Mouse (Mus musculus): Measurements from ENCODE around the gene Ptcra. TPM values are rescaled to one million over a fixed set of nuclear protein-coding genes. Genes with fewer than 3 reads are reported as not detected.
"Not testable (repeated sequence)": the region's sequence is repeated elsewhere in the genome, so short reads cannot be mapped to it uniquely, and the experiment has no call there.

The Ptcra gene
- polyA plus RNA-seq (2015; fragmentation: Nextera tagmentation; extraction: Ambion mirVana), result 0.33 and 0.64 TPM in 2 replicates

DNA sequence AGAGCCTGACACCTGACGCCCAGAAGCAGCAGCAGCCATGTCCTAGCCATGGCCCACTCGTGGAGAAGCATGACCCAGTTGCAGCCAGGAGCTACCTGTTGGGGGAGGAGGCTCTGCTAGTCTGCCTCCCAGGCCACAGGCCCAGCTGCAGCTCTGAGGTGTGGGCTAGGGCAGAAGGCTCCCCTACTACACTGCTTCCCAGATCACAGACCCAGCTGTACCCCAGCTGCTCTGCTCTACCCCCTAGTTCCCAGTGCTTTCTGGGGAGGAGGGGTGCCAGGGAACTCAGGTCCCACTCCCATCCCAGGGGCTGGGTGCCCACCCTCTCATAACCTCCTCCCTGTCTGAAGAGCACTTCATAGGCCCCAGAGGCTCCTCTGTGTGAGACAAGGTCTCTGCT, at the start of gene Ptcra:
TSS of gene Ptcra (minus strand) at position 169 of the 400 bp plus-strand sequence.
- Histone ChIP-seq H3K27ac (no peak within 1 kb of the TSS), H3K9ac (no peak within 1 kb of the TSS), H3K27me3 (no peaks in the 10 kb centered on the region), H3K9me3 (replicated peaks) (no peaks in the 10 kb centered on the region), H3K36me3 (no peaks in the 10 kb centered on the region), H3K4me3 (replicated peaks) (no peak within 1 kb of the TSS), H3K4me1 (peaks cover 5% of the 10 kb centered on the region; the same call in 1 of the 2 replicates), H3K4me2 (no peak within 1 kb of the TSS)
- WGBS, result 74% methylated on average over 2 of the region's 2 CpGs
- ATAC-seq (replicated peaks; ENCODE audit: low FRiP score), result no peak

GRCm38 (mm10) chr17:46812442-46812841, 48.9 kb upstream of the Ptcra start:
- Histone ChIP-seq H3K36me3 (peaks cover 59% of the 10 kb centered on the region), H3K4me1 (no peaks in the 10 kb centered on the region), H3K27me3 (no peaks in the 10 kb centered on the region), H3K4me2 (no peak overlapping the region), H3K9ac (no peak overlapping the region), H3K27ac (no peak overlapping the region), H3K4me3 (replicated peaks) (no peak overlapping the region), H3K9me3 (replicated peaks) (no peaks in the 10 kb centered on the region)
- no peak for ATAC-seq (replicated peaks; ENCODE audit: low FRiP score)
- 91% methylated on average over 1 of the region's 1 CpGs for WGBS

GRCm38 (mm10) chr17:46810672-46811071, 47.2 kb upstream of the Ptcra start:
- Histone ChIP-seq H3K9me3 (replicated peaks) (no peaks in the 10 kb centered on the region), H3K9ac (no peak overlapping the region), H3K4me3 (replicated peaks) (no peak overlapping the region), H3K27ac (no peak overlapping the region), H3K4me1 (no peaks in the 10 kb centered on the region), H3K4me2 (no peak overlapping the region), H3K27me3 (no peaks in the 10 kb centered on the region), H3K36me3 (peaks cover 73% of the 10 kb centered on the region)
- ATAC-seq (replicated peaks; ENCODE audit: low FRiP score), result no peak
- 90% methylated on average over 3 of the region's 3 CpGs for WGBS

GRCm38 (mm10) chr17:46809131-46809830, 45.8 kb upstream of the Ptcra start:
- Histone ChIP-seq H3K4me3 (replicated peaks) (no peak overlapping the region), H3K4me1 (no peaks in the 10 kb centered on the region), H3K9me3 (replicated peaks) (no peaks in the 10 kb centered on the region), H3K9ac (no peak overlapping the region), H3K27ac (no peak overlapping the region), H3K27me3 (no peaks in the 10 kb centered on the region), H3K4me2 (no peak overlapping the region), H3K36me3 (peaks cover 80% of the 10 kb centered on the region)
- WGBS, result 89% methylated on average over 6 of the region's 6 CpGs
- no peak for ATAC-seq (replicated peaks; ENCODE audit: low FRiP score)

GRCm38 (mm10) chr17:46808376-46808775, 44.9 kb upstream of the Ptcra start:
- 92% methylated on average over 10 of the region's 10 CpGs for WGBS

GRCm38 (mm10) chr17:46801761-46802160, 38.2 kb upstream of the Ptcra start:
- no peak overlapping the region for H3K9ac ChIP-seq
- no peak overlapping the region for H3K27ac ChIP-seq
- H3K36me3 ChIP-seq, result peaks cover 48% of the 10 kb centered on the region
- ATAC-seq (replicated peaks; ENCODE audit: low FRiP score), result no peak
- no peak overlapping the region for H3K4me2 ChIP-seq
- 74% methylated on average over 6 of the region's 6 CpGs for WGBS
- H3K9me3 ChIP-seq (replicated peaks), result no peaks in the 10 kb centered on the region
- 0 out of 2 replicates have a peak, but pooled peaks cover 7% of the 10 kb centered on the region for H3K4me1 ChIP-seq
- no peak overlapping the region for H3K4me3 ChIP-seq (replicated peaks)
- H3K27me3 ChIP-seq, result no peaks in the 10 kb centered on the region

More at GRCm38 (mm10) chr17:46808376-46808775, 44.9 kb upstream of the Ptcra start:
- Histone ChIP-seq H3K4me1 (no peaks in the 10 kb centered on the region), H3K9ac (no peak overlapping the region), H3K9me3 (replicated peaks) (no peaks in the 10 kb centered on the region), H3K27me3 (no peaks in the 10 kb centered on the region), H3K27ac (no peak overlapping the region), H3K4me3 (replicated peaks) (no peak overlapping the region), H3K4me2 (no peak overlapping the region), H3K36me3 (peaks cover 75% of the 10 kb centered on the region)
- no peak for ATAC-seq (replicated peaks; ENCODE audit: low FRiP score)

- H3K4me3 ChIP-seq (replicated peaks), result no peak overlapping the region
- no peak overlapping the region for H3K4me2 ChIP-seq
- no peak for ATAC-seq (replicated peaks; ENCODE audit: low FRiP score)
- H3K27ac ChIP-seq, result peak overlapping the region; percentile 20; the same call in 1 of the 2 replicates
- H3K4me1 ChIP-seq, result 0 out of 2 replicates have a peak, but pooled peaks cover 7% of the 10 kb centered on the region
- WGBS, result 65% methylated on average over 10 of the region's 10 CpGs
- no peaks in the 10 kb centered on the region for H3K9me3 ChIP-seq (replicated peaks)
- no peak overlapping the region for H3K9ac ChIP-seq
- H3K36me3 ChIP-seq, result peaks cover 28% of the 10 kb centered on the region
- H3K27me3 ChIP-seq, result no peaks in the 10 kb centered on the region
Observed at GRCm38 (mm10) chr17:46799680-46800079, 36.2 kb upstream of the Ptcra start.

DNA sequence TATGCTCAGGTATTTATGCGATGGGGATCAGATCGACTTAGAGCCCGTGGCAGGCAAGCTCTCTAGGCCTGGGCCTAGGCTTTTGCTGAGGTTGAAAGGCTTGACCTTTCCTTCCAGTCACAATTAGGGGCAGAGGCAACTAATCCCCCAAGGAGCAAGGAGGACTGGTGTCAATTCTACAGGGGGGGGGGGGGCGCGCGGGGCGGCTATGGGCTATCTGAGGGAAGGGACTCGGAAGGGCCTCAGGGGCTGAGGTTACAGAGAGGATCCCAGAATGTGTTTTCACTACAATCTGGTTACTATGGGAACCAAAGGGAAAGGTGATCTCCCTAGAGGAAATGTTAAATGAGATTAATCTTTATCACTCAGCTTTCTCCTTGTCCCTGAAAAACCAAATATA, 33.9 kb upstream of the Ptcra start:
- Histone ChIP-seq H3K27ac (peak overlapping the region; percentile 48; the same call in 1 of the 2 replicates), H3K4me3 (replicated peaks) (no peak overlapping the region), H3K27me3 (no peaks in the 10 kb centered on the region), H3K4me1 (0 out of 2 replicates have a peak, but pooled peaks cover 7% of the 10 kb centered on the region), H3K36me3 (peaks cover 25% of the 10 kb centered on the region), H3K9ac (no peak overlapping the region), H3K4me2 (no peak overlapping the region), H3K9me3 (replicated peaks) (0 out of 2 replicates have a peak, but pooled peaks cover under 1% of the 10 kb centered on the region)
- 0 out of 2 replicates have a peak, but pooled peaks have one; percentile 22 for ATAC-seq (replicated peaks; ENCODE audit: low FRiP score)
- WGBS, result 53% methylated on average over 8 of the region's 8 CpGs

- Histone ChIP-seq H3K27me3 (no peaks in the 10 kb centered on the region), H3K9me3 (replicated peaks) (0 out of 2 replicates have a peak, but pooled peaks cover 3% of the 10 kb centered on the region), H3K27ac (no peak overlapping the region), H3K9ac (no peak overlapping the region), H3K4me3 (replicated peaks) (no peak overlapping the region), H3K4me1 (0 out of 2 replicates have a peak, but pooled peaks cover 7% of the 10 kb centered on the region), H3K36me3 (peaks cover 24% of the 10 kb centered on the region), H3K4me2 (no peak overlapping the region)
- 78% methylated on average over 4 of the region's 4 CpGs for WGBS
- no peak for ATAC-seq (replicated peaks; ENCODE audit: low FRiP score)
Observed at GRCm38 (mm10) chr17:46796743-46797142, 33.2 kb upstream of the Ptcra start.

DNA sequence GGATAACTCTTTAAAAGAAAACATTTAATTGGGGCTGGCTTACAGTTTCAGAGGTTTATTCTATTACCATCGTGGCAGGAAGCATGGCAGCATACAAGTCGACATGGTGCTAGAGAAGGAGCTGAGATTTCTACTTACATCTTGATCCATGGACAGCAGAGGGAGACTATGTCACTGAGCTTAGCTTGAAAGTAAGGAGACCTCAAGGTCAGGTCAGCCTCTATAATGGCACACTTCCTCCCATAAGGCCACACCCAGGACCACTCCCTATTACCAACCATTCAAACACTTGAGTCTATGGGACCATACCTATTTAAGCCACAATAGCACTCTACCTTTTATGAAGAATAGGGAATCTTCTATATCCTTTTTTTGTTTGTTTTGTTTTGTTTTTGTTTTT, 29.5 kb upstream of the Ptcra start:
- no peak overlapping the region for H3K4me2 ChIP-seq
- ATAC-seq (replicated peaks; ENCODE audit: low FRiP score), result no peak
- 81% methylated on average over 2 of the region's 2 CpGs for WGBS
- H3K9me3 ChIP-seq (replicated peaks), result 0 out of 2 replicates have a peak, but pooled peaks cover 3% of the 10 kb centered on the region
- no peak overlapping the region for H3K9ac ChIP-seq
- 0 out of 2 replicates have a peak, but pooled peaks cover 7% of the 10 kb centered on the region for H3K4me1 ChIP-seq
- no peak overlapping the region for H3K27ac ChIP-seq
- no peaks in the 10 kb centered on the region for H3K36me3 ChIP-seq
- no peak overlapping the region for H3K4me3 ChIP-seq (replicated peaks)
- no peaks in the 10 kb centered on the region for H3K27me3 ChIP-seq

GRCm38 (mm10) chr17:46787974-46788373, 24.5 kb upstream of the Ptcra start:
- WGBS, result 66% methylated on average over 2 of the region's 2 CpGs
- not testable (repeated sequence) for H3K27me3 ChIP-seq; ATAC-seq (replicated peaks; ENCODE audit: low FRiP score); H3K36me3 ChIP-seq; H3K4me1 ChIP-seq; H3K4me3 ChIP-seq (replicated peaks); H3K27ac ChIP-seq; H3K9ac ChIP-seq; H3K4me2 ChIP-seq; H3K9me3 ChIP-seq (replicated peaks)

DNA sequence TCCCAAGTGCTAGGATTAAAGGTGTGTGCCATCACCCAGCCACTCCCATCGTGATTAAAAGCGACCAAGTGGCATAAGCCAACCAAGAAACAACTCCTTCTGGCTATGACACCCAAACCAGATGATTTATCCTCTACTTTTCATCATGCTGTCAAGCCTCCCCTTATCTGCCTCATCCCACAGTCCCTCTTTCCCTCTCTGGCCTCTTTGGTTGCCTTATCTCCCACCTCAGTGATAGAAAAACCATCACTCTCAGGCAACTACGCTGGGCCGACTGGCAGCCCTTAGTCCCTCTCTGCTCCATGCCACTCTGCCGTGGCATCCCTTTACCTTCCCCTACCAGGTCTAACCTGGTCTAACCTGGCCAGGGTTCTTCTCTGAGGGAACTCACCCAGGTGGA, 23.4 kb upstream of the Ptcra start:
- whole genome bisulfite sequencing, result 87% methylated on average over 5 of the region's 5 CpGs
- ATAC-seq (replicated peaks; ENCODE audit: low FRiP score), result no peak
- no peaks in the 10 kb centered on the region for H3K9me3 ChIP-seq (replicated peaks)
- H3K4me1 ChIP-seq, result no peaks in the 10 kb centered on the region
- H3K27me3 ChIP-seq, result no peaks in the 10 kb centered on the region
- no peak overlapping the region for H3K9ac ChIP-seq
- H3K4me2 ChIP-seq, result no peak overlapping the region
- no peak overlapping the region for H3K27ac ChIP-seq
- no peaks in the 10 kb centered on the region for H3K36me3 ChIP-seq
- no peak overlapping the region for H3K4me3 ChIP-seq (replicated peaks)
